Mouse (Mus musculus) midbrain, embryonic 11.5 days (tissue): Measurements from ENCODE around the gene Pgm2l1. TPM values are rescaled to one million over a fixed set of nuclear protein-coding genes. Genes with fewer than 3 reads are reported as not detected.

ENCODE experiments used
- ATAC-seq: fragments of 200-750 bp; cut with Nextera tagmentation; 2 replicates; pipeline ENCODE4 v1.8.0; 2017; ENCODE audit warnings: moderate TSS enrichment, moderate library complexity; ENCODE audit not compliant: low FRiP score
- DNase-seq: peaks from one replicate; pipeline ENCODE4 v3.0.0; 2015; ENCODE audit warnings: low spot score; ENCODE audit errors: missing footprints
- H3K27ac ChIP-seq: fragments of 300-500 bp; sonication (generic); 2 replicates; pipeline ENCODE4 v1.5.1; 2014; ENCODE audit warnings: low read depth, low read length
- H3K27me3 ChIP-seq: fragments of 300-500 bp; sonication (generic); 2 replicates; pipeline ENCODE4 v1.6.1; 2014; ENCODE audit warnings: mild to moderate bottlenecking, low read length, moderate library complexity, mixed read lengths; ENCODE audit not compliant: control insufficient read depth, insufficient read depth
- H3K36me3 ChIP-seq: fragments of 300-500 bp; sonication (generic); 2 replicates; pipeline ENCODE4 v1.6.1; 2014; ENCODE audit warnings: mild to moderate bottlenecking, low read length, moderate library complexity, mixed read lengths; ENCODE audit not compliant: control insufficient read depth, insufficient read depth
- H3K4me1 ChIP-seq: fragments of 300-500 bp; sonication (generic); 2 replicates; pipeline ENCODE4 v1.6.1; 2014; ENCODE audit warnings: low read length; ENCODE audit not compliant: control insufficient read depth, insufficient read depth
- H3K4me2 ChIP-seq: fragments of 300-500 bp; sonication (generic); 2 replicates; pipeline ENCODE4 v1.6.1; 2014; ENCODE audit warnings: mild to moderate bottlenecking, moderate library complexity
- H3K4me3 ChIP-seq: fragments of 300-500 bp; sonication (generic); 2 replicates; pipeline ENCODE4 v1.5.1; 2014; ENCODE audit warnings: low read depth, low read length
- H3K9ac ChIP-seq: fragments of 300-500 bp; sonication (generic); 2 replicates; pipeline ENCODE4 v1.6.1; 2014; ENCODE audit warnings: low read length
- H3K9me3 ChIP-seq: fragments of 300-500 bp; sonication (generic); 2 replicates; pipeline ENCODE4 v1.6.1; 2016; ENCODE audit warnings: low read length; ENCODE audit not compliant: control insufficient read depth
- WGBS: fragments of 180-500 bp; shearing (Covaris S2); extraction: QIAGEN DNeasy Blood & Tissue Kit; methylation state at CpG from one replicate; pipeline ENCODE4 v1.1.7; 2014; 5-methylcytosine and 5-hydroxymethylcytosine counted together
- polyA plus RNA-seq: library from polyadenylated mRNA; unstranded; fragments of >200 nt; fragmentation: Nextera tagmentation; extraction: Ambion mirVana; gene quantifications from 2 replicates; pipeline ENCODE4 v1.2.1, GENCODE M21; 2014

The Pgm2l1 gene
- polyA plus RNA-seq, 1 experiment from 2014 or later = 8.0 TPM

DNA sequence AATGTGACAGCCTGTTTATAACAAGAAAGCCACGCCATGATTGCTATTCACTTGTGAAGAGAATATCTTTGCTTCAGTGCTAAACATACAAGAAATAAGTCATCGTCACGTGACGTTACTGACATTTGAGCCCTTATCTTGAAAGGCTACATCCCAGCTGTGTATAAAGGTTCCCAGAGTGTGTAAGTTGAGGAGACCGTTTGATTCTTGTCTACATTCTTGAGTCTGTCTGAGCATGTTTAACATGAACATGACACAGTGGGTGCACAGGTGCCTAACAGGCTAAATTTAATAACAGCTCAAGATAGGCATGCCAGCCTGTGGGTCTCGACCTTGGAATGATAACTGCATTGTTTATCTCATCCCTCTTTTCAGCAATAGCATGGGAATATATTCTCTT lies 47.3 kb downstream of the Pgm2l1 start:
- H3K4me2 ChIP-seq = no peak overlapping the region
- ATAC-seq = no peak
- H3K27me3 ChIP-seq = no peaks in the 10 kb centered on the region
- H3K9me3 ChIP-seq = no peaks in the 10 kb centered on the region
- 85% methylated on average over 6 of the region's 6 CpGs for WGBS
- H3K4me1 ChIP-seq = no peaks in the 10 kb centered on the region
- H3K27ac ChIP-seq = no peak overlapping the region
- H3K36me3 ChIP-seq = no peaks in the 10 kb centered on the region
- no peak overlapping the region for H3K9ac ChIP-seq
- no peak overlapping the region for H3K4me3 ChIP-seq
- DNase-seq = peak; percentile 66

DNA sequence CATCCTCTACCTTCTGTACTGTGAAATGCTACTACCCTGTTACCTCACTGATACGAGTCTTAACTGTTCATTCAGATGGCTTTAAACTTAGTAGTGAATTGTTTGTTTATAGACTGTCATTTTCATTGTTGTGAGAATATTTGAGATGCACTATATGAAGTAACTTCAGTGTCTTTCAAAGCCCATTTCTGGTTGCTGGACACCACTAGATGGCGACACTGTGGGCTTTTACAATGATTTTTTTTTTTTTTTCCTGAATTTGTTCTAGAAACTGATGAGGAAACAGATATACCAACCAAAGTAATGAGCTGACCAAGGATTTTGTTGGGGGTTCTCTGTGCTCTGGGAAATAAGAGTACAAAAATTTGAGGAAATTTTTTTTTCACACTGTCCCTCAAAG lies 49.2 kb downstream of the Pgm2l1 start:
- Histone ChIP-seq H3K4me3 (no peak overlapping the region), H3K9ac (no peak overlapping the region), H3K36me3 (no peaks in the 10 kb centered on the region), H3K9me3 (no peaks in the 10 kb centered on the region), H3K27me3 (no peaks in the 10 kb centered on the region), H3K4me2 (no peak overlapping the region), H3K27ac (no peak overlapping the region), H3K4me1 (no peaks in the 10 kb centered on the region)
- ATAC-seq (no peak), DNase-seq (peak; percentile 90)
- WGBS = 40% methylated on average over 2 of the region's 2 CpGs

DNA sequence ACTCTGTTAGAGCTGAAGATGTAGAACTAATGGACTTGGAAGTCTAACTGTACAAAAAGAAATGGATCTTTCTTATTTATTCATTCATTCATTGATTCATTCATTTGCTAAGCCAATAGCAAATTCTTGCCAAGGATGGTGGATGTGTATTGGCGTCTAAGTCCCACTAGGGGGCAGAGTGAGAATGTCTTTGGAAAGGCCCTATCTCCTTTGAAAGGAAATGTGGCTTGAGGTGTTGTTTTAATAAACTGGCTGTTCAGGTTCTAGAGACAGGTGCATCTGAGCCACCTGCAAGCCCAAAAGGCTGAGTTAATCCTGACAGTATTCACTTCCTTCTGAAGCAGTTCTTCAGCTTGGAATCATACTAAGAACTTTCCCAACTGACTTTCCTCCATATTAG lies 52.6 kb downstream of the Pgm2l1 start:
- H3K4me3 ChIP-seq = no peak overlapping the region
- H3K27me3 ChIP-seq = peaks cover 3% of the 10 kb centered on the region
- peaks cover 2% of the 10 kb centered on the region; the same call in 1 of the 2 replicates for H3K4me1 ChIP-seq
- DNase-seq (peak; percentile 89), ATAC-seq (no peak)
- WGBS = 0% methylated on average over 1 of the region's 1 CpGs
- no peaks in the 10 kb centered on the region for H3K9me3 ChIP-seq
- H3K9ac ChIP-seq = no peak overlapping the region
- no peak overlapping the region for H3K27ac ChIP-seq
- no peaks in the 10 kb centered on the region for H3K36me3 ChIP-seq
- no peak overlapping the region for H3K4me2 ChIP-seq

DNA sequence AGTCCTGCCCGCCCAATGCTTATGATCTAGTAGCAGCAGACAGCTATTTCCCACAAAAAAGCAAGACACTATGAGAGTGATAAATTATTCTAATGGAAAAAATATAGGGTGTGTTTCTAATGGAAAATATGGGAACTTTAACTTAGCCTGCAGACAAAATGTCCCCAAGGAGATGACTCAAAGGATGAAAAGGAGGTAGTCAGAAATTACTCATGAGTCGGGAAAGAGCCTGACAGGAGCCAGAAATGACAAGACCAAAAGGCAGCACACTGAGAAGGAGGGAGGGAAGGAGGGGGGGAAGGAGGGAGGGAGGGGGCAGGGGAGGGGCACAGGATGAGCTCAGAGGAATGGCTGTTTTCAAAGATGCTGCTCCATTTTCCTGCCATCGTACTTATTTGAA lies 54.4 kb downstream of the Pgm2l1 start:
- no peak overlapping the region for H3K9ac ChIP-seq
- peaks cover 12% of the 10 kb centered on the region for H3K27me3 ChIP-seq
- no peak overlapping the region for H3K27ac ChIP-seq
- no peaks in the 10 kb centered on the region for H3K36me3 ChIP-seq
- no peak overlapping the region for H3K4me3 ChIP-seq
- peak; percentile 68 for DNase-seq
- peaks cover 6% of the 10 kb centered on the region for H3K4me1 ChIP-seq
- H3K4me2 ChIP-seq = no peak overlapping the region
- ATAC-seq = no peak
- WGBS = 52% methylated on average over 3 of the region's 3 CpGs
- H3K9me3 ChIP-seq = no peaks in the 10 kb centered on the region

DNA sequence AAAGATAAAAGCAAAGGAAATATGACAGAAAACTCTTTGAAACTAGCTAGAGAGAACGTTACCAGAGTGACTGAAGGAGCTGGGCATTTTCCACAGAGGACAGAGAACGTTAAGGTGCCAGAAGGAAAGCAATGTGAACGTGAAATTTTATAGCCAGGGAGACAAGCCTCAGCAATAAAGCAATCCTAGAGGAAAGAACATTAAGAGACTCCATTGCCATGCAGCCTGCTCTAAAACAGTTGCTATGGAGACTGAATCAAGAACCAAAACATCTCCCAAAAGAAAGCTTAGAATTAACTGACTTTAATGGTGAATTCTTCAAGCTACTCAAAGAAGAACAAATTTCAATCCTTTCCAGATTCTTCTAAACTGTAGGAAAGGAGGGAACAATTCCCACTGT lies 56.1 kb downstream of the Pgm2l1 start:
- Histone ChIP-seq H3K4me1 (peaks cover 7% of the 10 kb centered on the region), H3K9ac (no peak overlapping the region), H3K27ac (no peak overlapping the region), H3K27me3 (peaks cover 12% of the 10 kb centered on the region), H3K9me3 (no peaks in the 10 kb centered on the region), H3K4me3 (no peak overlapping the region), H3K36me3 (no peaks in the 10 kb centered on the region), H3K4me2 (no peak overlapping the region)
- DNase-seq (no peak), ATAC-seq (no peak)
- 23% methylated on average over 3 of the region's 3 CpGs for WGBS

DNA sequence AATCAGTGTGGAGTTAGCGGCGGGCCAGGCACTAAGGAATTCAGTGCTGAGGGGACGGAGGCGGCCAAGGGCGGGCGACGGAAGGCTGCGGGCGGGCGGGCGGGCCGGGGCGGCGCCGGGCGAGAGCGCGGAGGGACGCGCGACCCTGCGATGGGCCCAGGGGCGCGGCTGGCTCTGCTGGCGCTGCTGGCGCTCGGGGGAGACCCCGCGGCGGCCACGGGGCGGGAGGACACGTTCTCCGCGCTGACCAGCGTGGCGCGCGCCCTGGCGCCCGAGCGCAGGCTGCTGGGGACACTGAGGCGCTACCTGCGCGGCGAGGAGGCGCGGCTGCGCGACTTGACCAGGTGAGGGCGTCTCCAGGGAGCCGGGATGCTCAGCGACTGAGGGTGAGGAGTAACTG lies 58.2 kb downstream of the Pgm2l1 start, which contains the start of gene P4ha3:
Gene P4ha3 (plus strand): TSS at position 138 of the 400 bp plus-strand sequence.
- peak within 1 kb of the TSS; percentile 66 for H3K4me2 ChIP-seq
- no peaks in the 10 kb centered on the region for H3K9me3 ChIP-seq
- ATAC-seq (peak; percentile 71), DNase-seq (peak; percentile 92)
- H3K36me3 ChIP-seq = no peaks in the 10 kb centered on the region
- H3K27ac ChIP-seq = no peak within 1 kb of the TSS
- peak within 1 kb of the TSS; percentile 47 for H3K4me3 ChIP-seq
- H3K4me1 ChIP-seq = peaks cover 12% of the 10 kb centered on the region
- H3K9ac ChIP-seq = peak within 1 kb of the TSS; percentile 62
- WGBS = under 1% methylated on average over 53 of the region's 53 CpGs
- H3K27me3 ChIP-seq = peaks cover 12% of the 10 kb centered on the region

DNA sequence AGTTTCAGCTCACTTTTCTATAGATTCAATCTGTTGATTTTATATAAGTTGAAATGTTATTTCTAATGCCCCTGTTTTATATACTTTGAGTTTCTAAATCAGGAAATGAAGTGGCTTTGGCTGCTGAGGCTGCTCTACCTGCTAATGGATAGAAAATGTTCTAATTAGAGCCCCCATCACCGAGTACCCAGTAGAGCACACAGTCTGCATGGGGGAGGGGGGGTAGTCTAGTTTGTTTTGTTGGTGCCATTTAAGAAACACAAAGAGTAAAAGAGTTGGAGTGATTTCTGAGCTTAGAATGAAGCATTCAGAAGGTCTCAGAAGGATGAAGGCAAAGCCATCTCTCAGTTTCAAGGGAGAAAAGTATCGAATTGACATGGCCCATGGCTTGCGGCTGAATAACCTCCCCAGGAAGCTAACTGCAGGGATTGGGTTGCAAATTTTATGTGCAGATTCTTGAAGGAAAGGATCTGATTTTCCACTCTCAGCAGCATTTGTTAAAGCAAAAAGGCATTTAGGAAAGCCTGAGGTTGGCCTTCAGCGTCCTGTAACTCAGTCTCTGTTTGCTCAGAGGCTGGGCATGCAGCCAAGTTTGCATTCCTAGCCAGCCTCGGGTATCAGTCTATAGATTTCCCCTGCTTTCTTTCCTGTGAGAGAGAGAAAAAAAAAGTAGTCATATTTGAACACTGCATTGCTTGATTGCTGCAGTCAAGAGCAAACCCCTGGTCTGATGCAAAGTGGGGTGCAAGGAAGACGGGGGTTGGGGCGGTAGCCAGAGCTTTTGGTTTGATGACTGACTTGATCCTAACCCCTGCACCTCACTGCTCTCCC lies 60.8 kb downstream of the Pgm2l1 start:
- Histone ChIP-seq H3K27ac (peak overlapping the region; percentile 71), H3K36me3 (no peaks in the 10 kb centered on the region), H3K4me2 (no peak overlapping the region), H3K4me3 (no peak overlapping the region), H3K27me3 (peaks cover 12% of the 10 kb centered on the region), H3K9me3 (no peaks in the 10 kb centered on the region), H3K4me1 (peaks cover 12% of the 10 kb centered on the region), H3K9ac (no peak overlapping the region)
- peak; percentile 91 for DNase-seq
- ATAC-seq = peak; percentile 58; the same call in 1 of the 2 replicates
- WGBS = 50% methylated on average over 7 of the region's 7 CpGs

DNA sequence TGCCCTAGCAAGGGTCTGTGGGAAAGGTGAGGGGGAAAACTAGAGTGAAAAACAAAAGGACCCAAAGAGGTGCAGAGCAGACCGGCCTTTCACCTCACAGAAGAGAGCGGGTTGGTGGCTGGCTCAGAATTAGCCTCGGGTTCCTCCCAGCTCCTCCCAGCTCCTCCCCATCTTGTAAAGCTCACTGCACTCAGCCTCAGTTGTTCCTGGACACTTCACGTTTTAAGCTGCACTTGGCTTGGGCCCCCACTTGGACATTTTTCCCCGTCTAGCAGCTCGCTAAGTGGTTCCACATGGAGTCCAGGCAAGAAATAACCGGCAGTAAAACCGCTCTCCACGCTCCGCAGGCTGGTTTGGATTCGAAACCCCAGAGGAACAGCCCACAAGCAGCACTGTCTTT lies 61.4 kb downstream of the Pgm2l1 start:
- H3K9ac ChIP-seq = no peak overlapping the region
- no peak overlapping the region for H3K4me3 ChIP-seq

DNA sequence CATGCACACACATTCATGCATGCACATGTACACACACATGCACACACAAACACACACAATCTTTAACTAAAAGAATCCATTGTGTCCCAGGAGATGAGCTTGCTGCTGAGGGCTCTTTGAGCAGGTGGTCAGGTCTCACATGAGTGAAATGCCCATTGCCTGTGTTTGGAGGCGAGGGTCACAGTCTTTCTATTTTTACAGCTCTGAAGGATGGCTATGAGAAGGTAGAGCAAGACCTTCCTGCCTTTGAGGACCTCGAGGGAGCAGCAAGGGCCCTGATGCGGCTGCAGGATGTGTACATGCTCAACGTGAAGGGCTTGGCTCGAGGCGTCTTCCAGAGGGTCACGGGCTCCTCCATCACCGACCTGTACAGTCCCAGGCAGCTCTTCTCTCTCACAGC lies 66.4 kb downstream of the Pgm2l1 start:
- Histone ChIP-seq H3K36me3 (no peaks in the 10 kb centered on the region), H3K9me3 (no peaks in the 10 kb centered on the region), H3K27ac (no peak overlapping the region), H3K4me3 (no peak overlapping the region), H3K9ac (no peak overlapping the region), H3K27me3 (no peaks in the 10 kb centered on the region), H3K4me2 (no peak overlapping the region), H3K4me1 (0 out of 2 replicates have a peak, but pooled peaks cover 2% of the 10 kb centered on the region)
- ATAC-seq (no peak), DNase-seq (no peak)
- 86% methylated on average over 8 of the region's 8 CpGs for WGBS

More for the DNA sequence above, 61.4 kb downstream of the Pgm2l1 start:
- no peaks in the 10 kb centered on the region for H3K36me3 ChIP-seq
- H3K4me1 ChIP-seq = peaks cover 10% of the 10 kb centered on the region
- 44% methylated on average over 11 of the region's 11 CpGs for WGBS
- peak overlapping the region; percentile 71 for H3K27ac ChIP-seq
- no peak overlapping the region for H3K4me2 ChIP-seq
- peak; percentile 9; the same call in 1 of the 2 replicates for ATAC-seq
- H3K9me3 ChIP-seq = no peaks in the 10 kb centered on the region
- peaks cover 12% of the 10 kb centered on the region for H3K27me3 ChIP-seq
- peak; percentile 88 for DNase-seq
